Mouse (Mus musculus): Measurements from ENCODE around the gene Tcf20.

Tcf20 gene

DNA sequence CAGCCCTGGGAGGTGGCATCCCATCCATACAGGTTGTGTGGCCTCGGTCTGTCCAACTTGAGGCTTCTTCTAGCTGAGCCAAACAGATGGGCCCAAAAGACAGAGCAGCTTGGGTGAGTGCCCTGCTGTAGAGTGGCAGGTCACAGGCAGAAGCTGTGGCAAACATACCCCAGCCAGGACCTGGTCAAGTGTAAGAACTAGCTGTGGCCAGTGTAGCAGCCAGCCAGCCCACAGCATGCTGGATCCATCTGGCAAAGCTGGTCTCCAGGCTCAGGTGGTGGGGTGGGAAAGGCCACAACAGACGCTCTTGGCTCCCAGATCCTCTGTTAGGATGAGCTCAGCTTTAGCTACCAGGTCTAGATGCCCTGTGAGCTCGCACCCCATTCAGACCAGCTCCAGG is 31.4 kb downstream of the Tcf20 start:
- no peak for DNase-seq

- DNase-seq, result no peak
These were observed 32.4 kb downstream of the Tcf20 start for GRCm38 (mm10) chr15:82955286-82955685.

DNA sequence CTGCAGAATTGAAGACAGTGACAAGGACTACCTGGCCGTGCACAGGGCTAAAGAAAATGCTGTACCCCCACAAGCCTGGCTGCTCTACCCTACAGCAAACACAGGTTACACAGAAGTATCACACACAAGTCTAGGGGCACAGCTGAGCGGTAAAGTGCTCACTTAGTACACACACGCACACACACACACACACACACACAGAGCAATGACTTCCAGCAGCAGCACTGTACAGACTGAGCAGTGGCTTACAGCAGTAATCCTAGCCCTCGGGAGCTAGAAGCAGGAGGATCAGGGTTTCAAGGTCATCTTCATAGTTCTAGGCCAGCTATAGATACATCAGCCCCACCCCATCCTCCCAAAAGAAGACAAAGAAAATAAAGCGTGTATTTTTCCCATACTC is 33.6 kb downstream of the Tcf20 start:
- no peak for DNase-seq

DNA sequence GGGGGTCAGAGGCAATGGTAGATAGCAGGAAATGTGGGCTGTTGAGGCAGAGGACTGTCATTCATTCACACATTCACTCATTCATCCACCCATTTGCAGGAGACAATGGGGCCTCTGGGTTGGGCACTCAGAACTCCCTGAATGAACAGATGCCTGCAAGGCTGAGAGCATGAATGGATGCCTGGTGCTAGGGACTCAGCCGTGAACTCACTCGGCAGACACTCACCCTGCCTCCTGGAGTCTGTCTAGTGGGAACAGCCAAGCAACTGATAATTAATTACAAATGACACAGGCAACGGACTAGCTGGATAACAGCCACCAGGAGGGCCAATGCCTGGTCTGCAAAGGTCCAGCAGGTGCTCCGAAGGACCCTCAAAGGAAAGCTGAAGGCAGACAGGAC is 34.6 kb downstream of the Tcf20 start:
- no peak for DNase-seq

DNA sequence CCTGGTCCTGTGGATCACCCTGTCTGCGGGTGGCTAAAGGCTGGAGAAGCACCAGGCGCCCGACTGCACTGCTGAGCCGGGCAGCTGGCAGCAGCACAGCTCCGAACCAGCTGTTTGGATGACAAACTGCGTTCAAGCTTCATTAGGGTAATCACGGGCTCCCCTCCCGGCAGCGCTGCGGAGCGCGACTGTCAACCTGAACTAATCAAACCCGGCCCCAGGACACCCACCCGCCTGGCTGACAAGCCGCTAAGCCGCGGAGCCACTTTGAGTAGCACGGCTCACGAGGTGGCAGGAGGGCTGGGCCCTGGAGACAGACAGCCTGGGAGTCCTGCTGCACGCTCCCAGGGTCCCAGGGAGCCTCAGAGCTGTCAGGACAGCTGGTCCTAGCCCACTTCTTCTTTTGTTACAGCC is 35.4 kb downstream of the Tcf20 start:
- DNase-seq, result no peak

DNA sequence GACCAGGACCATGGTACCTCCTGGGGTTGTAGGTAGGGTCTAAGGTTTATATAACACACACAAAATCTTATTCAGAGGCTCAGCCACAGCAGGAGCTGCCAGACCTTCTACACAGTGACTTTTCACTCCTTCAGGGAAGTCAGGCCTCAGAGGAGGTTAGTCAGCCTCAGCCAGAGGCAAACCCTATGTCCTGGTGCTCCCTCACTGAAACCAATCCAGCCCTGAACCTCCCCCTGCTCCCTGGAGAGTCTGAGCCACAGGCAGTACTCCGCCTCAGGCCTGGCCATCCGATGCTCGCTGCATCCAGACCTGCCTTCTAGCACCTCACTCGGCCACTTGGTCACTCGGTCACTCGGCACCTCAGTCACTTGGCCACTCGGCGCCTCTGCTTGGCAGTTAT is 37.4 kb downstream of the Tcf20 start:
- DNase-seq, result no peak

DNA sequence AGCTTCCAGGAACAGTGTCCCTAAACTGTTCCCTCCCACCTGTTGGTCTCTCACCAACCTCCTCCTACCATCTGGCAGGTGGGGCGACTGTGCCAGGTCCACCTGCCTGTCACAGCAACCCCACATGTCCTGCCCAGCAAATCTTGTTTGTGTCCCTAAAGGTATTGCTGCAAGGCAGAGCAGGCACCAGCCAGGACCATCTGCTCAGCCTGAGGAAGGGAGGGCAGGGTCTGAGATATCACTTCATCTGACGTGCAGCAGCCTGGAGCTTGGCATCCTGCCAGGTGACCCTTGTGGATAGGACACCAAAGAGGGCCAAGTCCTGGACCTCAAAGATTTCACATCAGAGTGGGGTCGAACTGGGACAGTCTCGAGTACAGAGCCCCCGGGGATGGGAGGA is 40.2 kb downstream of the Tcf20 start:
- no peak for DNase-seq

- no peak for DNase-seq
These were observed 43.0 kb downstream of the Tcf20 start for GRCm38 (mm10) chr15:82944479-82945195.

DNA sequence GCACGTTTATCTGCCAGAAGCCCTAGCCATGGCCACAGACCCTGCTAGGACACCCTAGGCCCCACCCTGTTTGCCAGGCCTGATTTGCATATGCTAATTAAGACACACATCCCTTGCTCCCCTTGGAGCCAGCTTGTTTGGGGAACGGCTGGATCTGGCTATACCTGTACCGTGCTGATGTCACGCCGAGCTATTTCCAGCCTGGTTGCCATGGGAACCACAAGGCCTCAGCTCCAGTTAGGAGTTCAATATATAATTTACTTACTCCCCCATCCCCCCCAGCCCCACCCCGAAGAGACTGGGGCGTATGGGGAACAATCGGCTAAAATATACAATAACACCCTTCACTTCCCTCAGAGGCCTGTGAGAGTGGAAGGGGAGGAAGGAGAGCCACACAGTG is 45.9 kb downstream of the Tcf20 start:
- no peak for DNase-seq

GRCm38 (mm10) chr15:82940494-82941214 is 47.0 kb downstream of the Tcf20 start:
- no peak for DNase-seq

DNA sequence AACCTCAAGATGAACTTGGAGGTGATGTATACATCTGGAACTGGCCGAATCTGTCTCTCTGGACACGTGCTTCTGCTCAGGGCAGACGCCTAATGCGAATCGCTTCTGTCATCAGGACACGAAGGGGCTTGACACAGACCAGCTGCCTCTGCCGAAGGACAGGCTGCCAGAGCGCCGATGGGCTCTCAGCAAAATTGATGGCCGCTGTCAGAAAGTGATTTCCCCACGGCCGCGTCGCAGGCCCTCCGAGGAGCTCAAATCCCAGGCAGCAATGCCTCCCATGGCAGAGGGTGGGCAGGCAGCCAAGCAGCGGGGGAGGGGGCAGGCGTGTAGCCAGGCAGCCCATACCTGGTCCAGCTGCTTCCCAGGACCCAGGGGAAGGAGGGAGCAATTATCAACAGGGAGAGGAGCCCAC is 49.5 kb downstream of the Tcf20 start:
- peak; percentile 71 for DNase-seq

DNA sequence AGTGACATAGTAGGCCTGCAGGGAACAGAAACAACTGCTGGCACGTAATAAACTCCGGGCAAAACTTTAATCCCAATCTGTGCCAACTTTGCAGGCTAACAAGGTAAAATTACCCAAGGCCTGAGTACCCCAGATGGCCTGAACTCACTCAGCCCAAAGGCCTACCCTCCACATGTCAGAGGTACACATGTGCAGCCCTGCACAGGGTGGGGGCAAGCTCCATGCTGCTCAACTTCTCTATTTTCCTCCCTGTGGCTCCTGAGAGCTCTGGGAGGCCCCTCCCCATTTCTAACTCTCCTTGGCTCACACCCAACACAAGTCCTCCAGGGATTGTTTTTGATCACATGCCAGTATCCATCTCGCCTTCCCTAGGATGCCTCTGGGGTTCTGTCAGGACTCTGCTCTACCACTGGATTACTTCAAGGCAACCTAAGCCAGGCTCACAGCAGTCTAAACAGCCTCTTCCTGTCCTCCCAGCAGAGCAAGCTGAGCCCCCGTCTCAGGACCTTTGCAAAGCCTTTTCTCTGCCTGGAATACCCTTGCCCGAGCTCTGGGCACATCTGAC is 50.2 kb downstream of the Tcf20 start:
- no peak for DNase-seq

GRCm38 (mm10) chr15:82934971-82935370 is 52.7 kb downstream of the Tcf20 start:
- no peak for DNase-seq

DNA sequence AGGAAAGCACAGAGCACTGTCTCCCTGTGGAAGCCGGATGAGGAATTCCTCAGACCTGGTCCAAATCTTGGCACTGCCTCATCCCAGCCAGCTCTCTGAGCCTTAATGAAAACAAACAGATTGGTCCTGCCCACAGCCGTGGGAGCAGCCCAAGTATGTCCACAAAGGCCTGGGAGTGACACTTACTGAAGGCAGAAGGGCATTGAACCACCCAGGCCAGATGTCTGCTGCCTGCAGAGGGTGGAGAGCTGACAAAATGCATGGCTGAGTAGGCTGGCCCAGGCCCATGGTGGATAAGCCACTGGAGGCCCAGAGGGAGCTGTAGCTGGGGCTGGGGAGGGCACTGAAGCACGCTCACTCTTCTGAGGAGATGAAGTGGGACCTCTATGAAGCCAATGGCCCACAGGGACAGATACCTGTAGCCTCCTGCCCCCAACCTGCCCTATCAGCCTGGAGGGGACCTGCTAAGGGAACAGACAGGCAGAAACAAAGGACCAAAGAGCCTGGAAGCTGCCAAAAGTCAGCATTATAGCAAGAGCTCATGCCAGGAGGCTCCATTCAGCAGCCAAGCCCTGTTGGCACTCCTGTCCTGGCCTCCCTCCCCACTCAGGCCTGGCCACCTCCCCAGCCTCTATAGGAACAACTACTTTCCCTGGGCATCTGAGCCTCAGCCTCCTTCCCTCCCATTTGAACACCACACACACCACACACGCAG is 54.6 kb downstream of the Tcf20 start:
- DNase-seq, result peak; percentile 29

DNA sequence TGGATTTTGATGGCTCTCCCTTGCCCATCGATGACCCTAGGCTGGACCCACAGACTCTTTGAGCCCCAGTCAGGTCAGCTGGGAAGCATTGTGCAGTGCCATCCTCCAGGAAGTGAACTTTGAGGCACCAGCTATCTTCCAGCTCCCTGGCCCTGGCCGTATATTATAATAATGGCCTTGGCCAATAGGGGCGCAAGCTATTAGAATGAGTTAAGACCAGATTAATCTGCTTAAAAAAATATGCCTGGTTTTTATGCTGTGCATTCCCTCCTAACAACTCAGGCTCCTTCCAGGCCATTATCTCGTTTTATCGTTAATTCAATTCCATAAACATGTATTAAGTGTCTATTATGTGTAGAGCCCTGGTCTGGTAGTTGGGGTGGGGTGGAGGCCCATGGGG is 56.2 kb downstream of the Tcf20 start:
- no peak for DNase-seq

- DNase-seq, result no peak
These were observed 58.1 kb downstream of the Tcf20 start for GRCm38 (mm10) chr15:82929595-82929994.

DNA sequence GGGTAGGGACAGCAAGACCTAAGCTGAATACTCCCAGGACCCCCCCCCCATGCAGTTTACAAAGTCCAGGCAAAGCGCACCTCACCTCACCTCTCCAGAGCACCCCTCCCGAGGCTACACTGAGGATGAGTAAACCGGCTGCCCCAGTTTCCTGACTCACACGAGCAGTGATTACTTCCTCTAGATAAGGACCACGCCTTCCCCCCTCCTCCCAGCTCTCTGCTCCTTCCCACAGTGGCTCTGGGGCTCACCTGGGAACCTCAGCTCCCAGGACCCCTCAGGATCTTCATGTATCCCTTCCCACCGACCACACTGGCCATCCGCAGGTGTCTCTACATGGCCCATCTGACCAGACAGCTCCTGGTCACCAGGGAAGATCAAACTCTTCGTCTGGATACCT is 58.8 kb downstream of the Tcf20 start:
- no peak for DNase-seq

- no peak for DNase-seq
These were observed 59.6 kb downstream of the Tcf20 start for GRCm38 (mm10) chr15:82928023-82928422.

- DNase-seq, result no peak
These were observed 60.6 kb downstream of the Tcf20 start for GRCm38 (mm10) chr15:82927057-82927456.

GRCm38 (mm10) chr15:82924679-82925425 is 62.8 kb downstream of the Tcf20 start:
- DNase-seq, result no peak

DNA sequence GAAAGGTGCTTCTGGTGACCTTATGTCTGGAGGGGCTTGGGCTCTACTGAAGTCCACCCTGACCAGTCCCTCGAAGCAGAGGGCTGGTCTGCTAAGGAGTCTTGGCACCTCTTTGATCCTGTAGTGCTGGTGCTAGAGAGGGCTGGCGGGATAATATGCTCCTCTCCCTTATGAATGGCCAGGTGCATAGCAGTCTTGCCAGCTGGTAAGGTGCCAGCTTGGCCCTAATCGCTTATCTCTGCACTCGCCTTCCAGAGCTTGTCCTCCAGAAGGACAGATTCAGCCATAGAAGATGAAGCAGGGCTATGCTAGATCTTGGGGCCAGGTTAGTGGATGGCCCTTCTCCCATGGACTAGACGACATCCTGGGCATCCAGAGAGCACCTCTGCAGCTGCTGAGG is 64.1 kb downstream of the Tcf20 start:
- DNase-seq, result no peak

GRCm38 (mm10) chr15:82922755-82923154 is 64.9 kb downstream of the Tcf20 start:
- DNase-seq, result no peak

DNA sequence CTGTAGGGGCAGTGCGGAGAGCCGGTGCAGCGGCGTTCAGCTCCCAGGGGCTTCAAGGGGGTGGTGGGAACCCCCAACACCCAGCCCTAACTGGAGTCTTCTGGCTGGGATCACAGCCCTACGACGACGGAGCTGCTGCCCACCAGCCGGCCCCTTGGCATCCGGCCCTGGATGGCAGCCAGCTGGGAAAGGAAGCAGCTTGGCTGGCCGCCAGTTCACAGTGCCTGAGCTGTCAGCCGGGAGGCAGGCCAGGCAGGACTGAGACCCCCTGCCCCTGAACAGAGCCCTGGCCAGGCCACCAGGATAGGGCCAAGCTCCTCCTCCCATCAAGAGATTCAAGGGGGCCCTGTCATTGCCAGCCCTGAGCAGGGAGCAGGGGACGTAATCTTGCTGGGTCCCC is 65.6 kb downstream of the Tcf20 start:
- peak; percentile 93 for DNase-seq
